Mouse (Mus musculus) CD4-positive helper T cell, adult 2 months (primary cell): ENCODE measurements at regions not wholly inside any gene's neighbourhood (a gene's known extent, or its start where the extent isn't known, plus 50 kb on each side); places are given as distances from the start of the nearest gene placed in this dataset.

Source experiments
- DNase-seq: peaks from one replicate; pipeline ENCODE4 v3.0.0-alpha.2; 2012; ENCODE audit warnings: low read depth, missing footprints, low spot score

GRCm38 (mm10) chr10:96860366-96860765 lies 243.6 kb downstream of the Btg1 start:
- no peak for DNase-seq

- DNase-seq: no peak
Measured at GRCm38 (mm10) chr10:96863230-96863629, 246.4 kb downstream of the Btg1 start.

- DNase-seq: no peak
Measured at GRCm38 (mm10) chr10:96866468-96866867, 249.7 kb downstream of the Btg1 start.

GRCm38 (mm10) chr10:96871559-96872160 lies 254.9 kb downstream of the Btg1 start:
- DNase-seq: peak; percentile 10

- DNase-seq: no peak
Measured at GRCm38 (mm10) chr10:96874646-96875045, 257.8 kb downstream of the Btg1 start.

GRCm38 (mm10) chr10:96875676-96876075 lies 258.9 kb downstream of the Btg1 start:
- DNase-seq: no peak

GRCm38 (mm10) chr10:96879425-96879824 lies 262.6 kb downstream of the Btg1 start:
- DNase-seq: no peak

GRCm38 (mm10) chr10:96880771-96881170 lies 264.0 kb downstream of the Btg1 start:
- DNase-seq: no peak

GRCm38 (mm10) chr10:96881212-96881611 lies 264.4 kb downstream of the Btg1 start:
- DNase-seq: no peak

- DNase-seq: no peak
Measured at GRCm38 (mm10) chr10:96881660-96882059, 264.9 kb downstream of the Btg1 start.

- DNase-seq: no peak
Measured at GRCm38 (mm10) chr10:96901150-96901549, 284.3 kb downstream of the Btg1 start.

- DNase-seq: no peak
Measured at GRCm38 (mm10) chr10:96905098-96905809, 288.4 kb downstream of the Btg1 start.

- no peak for DNase-seq
Measured at GRCm38 (mm10) chr10:96909661-96910315, 293.0 kb downstream of the Btg1 start.

- no peak for DNase-seq
Measured at GRCm38 (mm10) chr10:96921181-96921580, 304.4 kb downstream of the Btg1 start.

- DNase-seq: no peak
Measured at GRCm38 (mm10) chr10:96924266-96924672, 307.5 kb downstream of the Btg1 start.

- no peak for DNase-seq
Measured at GRCm38 (mm10) chr10:96924722-96925121, 307.9 kb downstream of the Btg1 start.

- no peak for DNase-seq
Measured at GRCm38 (mm10) chr10:96925771-96926170, 309.0 kb downstream of the Btg1 start.

GRCm38 (mm10) chr10:96934661-96935060 lies 317.9 kb downstream of the Btg1 start:
- peak; percentile 62 for DNase-seq

GRCm38 (mm10) chr10:96940887-96941518 lies 324.2 kb downstream of the Btg1 start:
- no peak for DNase-seq

GRCm38 (mm10) chr10:96944229-96944628 lies 327.4 kb downstream of the Btg1 start:
- no peak for DNase-seq

GRCm38 (mm10) chr10:96947971-96948370 lies 331.2 kb downstream of the Btg1 start:
- DNase-seq: no peak

- no peak for DNase-seq
Measured at GRCm38 (mm10) chr10:96948871-96949270, 332.1 kb downstream of the Btg1 start.
